Mouse (Mus musculus): ENCODE data around the gene Idh3g.

The Idh3g gene

GRCm38 (mm10) chrX:73786364-73787224 is at the start of gene Idh3g, which contains the start of gene Ssr4:
Gene Idh3g, minus strand, starts transcription at chrX:73786897.
Gene Ssr4, plus strand, starts transcription at chrX:73787028.
- peak; percentile 94 for DNase-seq

- DNase-seq, result no peak
Measured at GRCm38 (mm10) chrX:73835731-73836130, 49.0 kb upstream of the Idh3g start.

GRCm38 (mm10) chrX:73824185-73825151 is 37.8 kb upstream of the Idh3g start, which contains the start of gene Pdzd4:
Gene Pdzd4, minus strand, starts transcription at chrX:73824969.
- DNase-seq, result peak; percentile 73

- DNase-seq, result peak; percentile 16
Measured at GRCm38 (mm10) chrX:73823747-73824146, 37.0 kb upstream of the Idh3g start.

GRCm38 (mm10) chrX:73816596-73817314 is 30.1 kb upstream of the Idh3g start:
- DNase-seq, result no peak

GRCm38 (mm10) chrX:73815072-73815471 is 28.4 kb upstream of the Idh3g start:
- DNase-seq, result peak; percentile 71

GRCm38 (mm10) chrX:73805814-73806213 is 19.1 kb upstream of the Idh3g start:
- DNase-seq, result peak; percentile 19

GRCm38 (mm10) chrX:73798502-73798901 is 11.8 kb upstream of the Idh3g start:
- peak; percentile 72 for DNase-seq

GRCm38 (mm10) chrX:73797511-73797910 is 10.8 kb upstream of the Idh3g start:
- DNase-seq, result no peak

- no peak for DNase-seq
Measured at GRCm38 (mm10) chrX:73793505-73793904, 6.8 kb upstream of the Idh3g start.

- DNase-seq, result no peak
Measured at GRCm38 (mm10) chrX:73793039-73793438, 6.3 kb upstream of the Idh3g start.

- DNase-seq, result no peak
Measured at GRCm38 (mm10) chrX:73788501-73788900, 1.8 kb upstream of the Idh3g start.

- DNase-seq, result no peak
Measured at GRCm38 (mm10) chrX:73787225-73787558, 495 bp upstream of the Idh3g start.

- no peak for DNase-seq
Measured at GRCm38 (mm10) chrX:73785666-73786065, 1.0 kb downstream of the Idh3g start.

GRCm38 (mm10) chrX:73782227-73782626 is 4.5 kb downstream of the Idh3g start:
- DNase-seq, result no peak

- peak; percentile 12 for DNase-seq
Measured at GRCm38 (mm10) chrX:73774802-73775483, 11.8 kb downstream of the Idh3g start.

- DNase-seq, result no peak
Measured at GRCm38 (mm10) chrX:73774168-73774760, 12.4 kb downstream of the Idh3g start, which contains the start of gene Srpk3. Gene Srpk3, plus strand, starts transcription at chrX:73774405.

- DNase-seq, result peak; percentile 9
Measured at GRCm38 (mm10) chrX:73767267-73767666, 19.4 kb downstream of the Idh3g start.

GRCm38 (mm10) chrX:73765311-73765710 is 21.4 kb downstream of the Idh3g start:
- DNase-seq, result no peak

- DNase-seq, result no peak
Measured at GRCm38 (mm10) chrX:73758611-73759290, 27.9 kb downstream of the Idh3g start.

Data from embryo, embryonic 11 days (tissue).